Mouse (Mus musculus): ENCODE results near the gene 4930467E23Rik.
"Not testable (repeated sequence)": the region's sequence is repeated elsewhere in the genome, so short reads cannot be mapped to it uniquely, and the experiment has no call there.

4930467E23Rik gene

GRCm38 (mm10) chr8:19711171-19711860, 18.1 kb upstream of the 4930467E23Rik start:
- not testable (repeated sequence) for DNase-seq

DNA sequence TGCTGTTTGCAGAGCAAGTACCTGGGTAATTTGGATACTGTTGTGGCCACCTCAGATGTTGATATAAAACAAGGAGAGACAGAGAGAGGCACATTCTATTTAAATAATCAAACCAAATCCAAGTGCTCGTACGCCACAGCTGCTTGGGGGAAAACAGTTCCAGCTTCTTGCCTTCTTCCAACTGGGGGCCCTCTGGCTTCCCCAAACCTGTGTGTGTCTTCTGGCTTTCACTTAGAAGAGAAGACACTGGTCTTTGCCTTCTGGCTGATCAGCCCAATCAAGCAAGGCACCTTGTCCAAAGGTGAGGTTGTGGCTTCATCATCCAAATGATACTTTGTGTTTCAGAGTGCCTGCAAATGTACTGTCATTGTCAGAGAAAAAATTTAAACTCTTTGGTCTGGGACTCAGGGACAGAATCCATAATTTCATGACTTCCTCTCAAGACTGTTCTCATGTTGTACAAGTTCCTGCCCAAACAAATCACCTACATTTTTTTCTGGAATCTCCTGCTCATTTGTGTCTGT, 17.1 kb upstream of the 4930467E23Rik start:
- DNase-seq: not testable (repeated sequence)

DNA sequence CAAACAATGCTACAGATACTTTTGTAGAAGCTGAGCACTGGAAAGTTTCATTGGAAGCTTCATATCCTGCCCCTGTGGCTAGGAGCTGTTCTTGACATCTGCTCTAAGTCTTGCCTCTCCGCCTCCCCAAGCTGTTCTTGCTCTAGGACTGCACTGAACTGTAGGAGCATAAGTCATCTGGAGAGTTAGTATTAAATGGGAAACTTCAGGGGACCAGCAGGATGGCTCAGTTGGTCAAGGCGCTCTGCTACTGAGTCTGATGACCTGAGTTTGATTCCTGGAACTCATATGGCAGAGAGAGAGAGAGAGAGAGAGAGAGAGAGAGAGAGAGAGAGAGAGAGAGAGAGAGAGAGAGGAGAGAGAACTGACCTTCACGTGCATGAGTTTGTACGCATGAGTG, 16.6 kb upstream of the 4930467E23Rik start:
- not testable (repeated sequence) for DNase-seq

DNA sequence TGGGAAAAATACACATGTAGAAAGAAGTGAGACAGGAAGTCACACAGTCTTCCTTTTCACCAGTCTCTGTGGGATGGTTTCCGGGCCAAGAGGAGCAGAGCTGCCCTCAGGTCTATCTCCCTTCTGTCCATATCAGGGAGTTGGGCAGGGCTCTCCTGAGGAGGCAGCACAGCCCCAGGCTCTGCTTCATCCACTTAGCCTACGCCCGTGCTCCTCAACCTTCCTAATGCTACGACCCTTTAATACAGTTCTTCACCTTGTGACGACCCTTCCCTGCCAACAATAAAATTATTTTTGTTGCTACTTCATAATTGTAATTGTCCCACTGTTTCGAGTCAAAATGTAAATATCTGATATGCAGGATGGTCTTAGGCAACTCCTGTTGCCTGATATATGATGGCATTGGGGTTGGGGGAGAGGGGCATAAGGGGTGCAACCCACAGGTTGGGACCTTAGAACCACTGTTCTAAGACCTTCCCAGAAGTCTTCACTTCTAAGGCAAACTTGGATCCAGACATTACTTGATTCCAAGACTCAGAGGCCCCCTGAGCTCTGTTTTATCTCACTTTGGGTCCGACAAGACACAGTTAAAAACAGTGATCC, 16.0 kb upstream of the 4930467E23Rik start:
- not testable (repeated sequence) for DNase-seq

DNA sequence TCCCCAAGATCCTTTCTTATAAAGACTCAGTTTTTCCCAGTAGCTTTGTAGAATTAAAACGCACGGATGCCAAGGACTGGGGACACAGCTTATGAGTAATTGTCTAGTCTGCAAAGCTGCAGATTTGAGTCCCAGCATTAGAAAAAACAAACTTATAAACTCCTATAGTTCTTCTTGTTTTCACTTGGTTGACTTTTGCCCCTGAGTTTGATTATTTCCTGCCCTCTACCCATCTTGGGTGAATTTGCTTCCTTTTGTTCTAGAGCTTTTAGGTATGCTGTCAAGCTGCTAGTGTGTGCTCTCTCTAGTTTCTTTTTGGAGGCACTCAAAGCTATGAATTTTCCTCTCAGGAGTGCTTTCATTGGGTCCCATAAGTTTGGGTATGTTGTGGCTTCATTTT, 14.9 kb upstream of the 4930467E23Rik start:
- not testable (repeated sequence) for DNase-seq

GRCm38 (mm10) chr8:19715266-19715665, 14.1 kb upstream of the 4930467E23Rik start:
- DNase-seq: not testable (repeated sequence)

GRCm38 (mm10) chr8:19717851-19718250, 11.5 kb upstream of the 4930467E23Rik start:
- peak; percentile 57 for DNase-seq

DNA sequence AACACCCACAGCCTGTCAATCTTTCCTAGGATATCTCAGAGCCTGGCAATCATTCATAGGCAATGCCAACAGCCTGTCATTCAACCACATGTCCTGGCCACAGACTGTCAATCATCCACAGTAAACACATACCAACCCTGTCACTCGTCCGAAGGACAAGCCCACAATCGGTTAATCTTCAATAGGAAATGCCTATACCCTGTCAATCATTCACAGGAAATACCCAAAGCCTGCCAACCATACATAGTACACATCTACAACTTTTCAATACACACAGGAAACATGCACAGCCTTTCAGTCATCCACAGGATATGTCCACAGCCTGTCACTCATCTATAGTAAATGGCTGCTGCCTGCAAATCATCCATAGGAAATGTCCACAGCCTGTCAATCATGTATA, 9.9 kb upstream of the 4930467E23Rik start:
- DNase-seq: peak; percentile 94

- not testable (repeated sequence) for DNase-seq
Observed at GRCm38 (mm10) chr8:19724871-19725270, 4.5 kb upstream of the 4930467E23Rik start.

DNA sequence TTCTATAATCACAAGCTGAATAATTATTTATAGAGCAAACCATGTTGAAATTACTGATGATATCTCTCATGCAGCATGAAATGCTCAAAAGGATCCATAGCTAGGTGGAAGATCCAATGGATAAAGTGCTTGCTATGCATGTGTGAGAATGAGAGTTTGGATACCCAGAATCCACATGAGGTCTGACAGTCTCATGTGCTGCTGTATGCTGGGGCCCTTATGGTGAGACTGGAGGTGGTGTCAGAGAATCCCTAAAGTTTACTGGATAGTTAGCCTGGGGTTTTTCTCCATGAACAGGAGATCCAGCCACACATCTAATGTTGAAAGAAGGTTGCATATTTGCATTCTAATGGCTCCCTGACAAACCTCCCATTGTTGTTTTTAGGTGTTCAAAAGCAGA, 22.4 kb downstream of the 4930467E23Rik start:
- DNase-seq: peak; percentile 19

- DNase-seq: not testable (repeated sequence)
Observed at GRCm38 (mm10) chr8:19754178-19754577, 24.8 kb downstream of the 4930467E23Rik start.

- not testable (repeated sequence) for DNase-seq
Observed at GRCm38 (mm10) chr8:19754961-19755360, 25.6 kb downstream of the 4930467E23Rik start.

DNA sequence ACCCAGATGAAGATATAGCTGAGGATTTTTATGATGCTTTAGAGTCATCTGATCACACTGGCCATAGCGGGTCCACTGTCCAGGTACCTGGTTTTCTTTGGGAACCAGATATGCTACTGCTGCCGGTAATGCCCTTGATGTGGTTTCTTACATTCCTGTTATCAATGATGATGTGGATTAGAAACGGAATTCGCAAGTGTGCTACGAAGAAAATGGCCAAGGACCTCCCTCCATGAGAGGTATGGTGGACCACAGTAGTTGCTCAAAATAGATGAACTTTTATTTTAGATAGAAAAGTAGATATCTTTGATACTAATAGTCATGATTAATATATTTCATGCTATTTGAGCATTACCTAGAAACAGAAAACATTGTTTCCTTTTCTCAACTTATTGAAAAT, 32.3 kb downstream of the 4930467E23Rik start:
- not testable (repeated sequence) for DNase-seq

- DNase-seq: peak; percentile 35
Observed at GRCm38 (mm10) chr8:19762860-19763592, 33.6 kb downstream of the 4930467E23Rik start.

DNA sequence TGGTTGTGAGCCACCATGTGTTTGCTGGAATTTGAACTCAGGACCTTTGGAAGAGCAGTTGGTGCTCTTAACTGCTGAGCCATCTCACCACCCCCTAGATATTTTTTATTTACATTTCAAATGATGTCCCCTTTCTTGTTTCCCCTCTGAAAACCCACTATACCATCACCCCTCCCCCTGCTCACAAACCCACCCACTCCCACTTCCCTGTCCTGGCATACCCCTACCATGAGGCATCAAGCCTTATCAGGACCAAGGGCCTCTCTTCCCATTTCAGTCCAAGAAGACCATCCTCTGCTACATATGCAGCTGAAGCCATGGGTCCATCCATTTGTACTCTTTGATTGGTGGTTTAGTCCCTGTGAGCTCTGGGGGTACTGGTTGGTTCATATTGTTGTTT, 36.2 kb downstream of the 4930467E23Rik start:
- peak; percentile 22 for DNase-seq

DNA sequence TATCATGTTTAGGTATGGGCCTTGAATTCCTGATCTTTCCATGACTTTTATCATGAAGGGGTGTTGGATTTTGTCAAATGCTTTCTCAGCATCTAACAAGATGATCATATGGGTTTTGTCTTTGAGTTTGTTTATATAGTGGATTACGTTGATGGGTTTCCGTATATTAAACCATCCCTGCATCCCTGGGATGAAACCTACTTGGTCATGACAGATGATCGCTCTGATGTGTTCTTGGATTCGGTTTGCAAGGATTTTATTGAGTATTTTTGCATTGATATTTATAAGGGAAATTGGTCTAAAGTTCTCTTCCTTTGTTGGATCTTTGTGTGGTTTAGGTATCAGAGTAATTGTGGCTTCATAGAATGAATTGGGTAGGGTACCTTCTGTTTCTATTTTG, 44.1 kb downstream of the 4930467E23Rik start:
- not testable (repeated sequence) for DNase-seq

DNA sequence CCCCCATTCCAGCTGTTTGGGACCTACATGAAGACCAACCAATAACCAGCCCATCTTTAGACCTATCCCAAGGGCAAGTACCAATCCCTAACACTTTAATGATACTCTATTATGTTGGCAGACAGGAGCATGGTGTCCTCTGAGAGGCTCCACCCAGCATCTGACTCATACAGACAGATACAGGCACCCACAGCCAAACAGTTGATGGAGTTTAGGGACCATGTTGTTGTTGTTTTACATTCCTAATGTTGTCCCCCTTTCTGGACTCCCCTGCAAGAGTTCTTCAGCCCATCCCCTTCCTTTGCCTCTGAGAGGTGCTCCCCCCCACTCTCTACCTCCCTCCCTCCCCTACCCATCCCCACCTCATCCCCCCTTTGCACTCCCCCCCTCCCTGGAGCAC, 46.9 kb downstream of the 4930467E23Rik start:
- DNase-seq: peak; percentile 38

- DNase-seq: peak; percentile 11
Observed at GRCm38 (mm10) chr8:19777500-19777899, 48.1 kb downstream of the 4930467E23Rik start.

GRCm38 (mm10) chr8:19778126-19778525, 48.8 kb downstream of the 4930467E23Rik start:
- peak; percentile 59 for DNase-seq

DNA sequence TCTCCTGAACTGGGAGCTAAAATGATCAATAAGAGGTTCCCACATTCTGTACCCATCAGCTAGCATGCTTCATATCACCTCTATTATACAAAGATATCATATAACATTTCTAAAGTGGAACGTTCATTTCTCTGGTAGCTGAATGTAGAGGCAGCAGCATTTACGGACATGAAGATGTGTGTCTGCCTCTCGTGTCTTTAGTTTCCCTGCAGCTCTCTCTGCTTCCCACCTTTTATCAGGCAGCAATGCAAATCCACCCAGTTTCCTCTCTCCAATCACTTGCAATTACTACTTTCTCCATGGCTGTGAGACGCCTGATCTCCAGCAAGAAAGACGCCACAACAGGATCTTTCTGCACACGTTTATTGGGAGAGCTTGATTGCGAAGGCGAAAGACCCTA, 49.5 kb downstream of the 4930467E23Rik start:
- peak; percentile 19 for DNase-seq

- DNase-seq: not testable (repeated sequence)
Observed at GRCm38 (mm10) chr8:19780212-19780611, 50.8 kb downstream of the 4930467E23Rik start.

DNA sequence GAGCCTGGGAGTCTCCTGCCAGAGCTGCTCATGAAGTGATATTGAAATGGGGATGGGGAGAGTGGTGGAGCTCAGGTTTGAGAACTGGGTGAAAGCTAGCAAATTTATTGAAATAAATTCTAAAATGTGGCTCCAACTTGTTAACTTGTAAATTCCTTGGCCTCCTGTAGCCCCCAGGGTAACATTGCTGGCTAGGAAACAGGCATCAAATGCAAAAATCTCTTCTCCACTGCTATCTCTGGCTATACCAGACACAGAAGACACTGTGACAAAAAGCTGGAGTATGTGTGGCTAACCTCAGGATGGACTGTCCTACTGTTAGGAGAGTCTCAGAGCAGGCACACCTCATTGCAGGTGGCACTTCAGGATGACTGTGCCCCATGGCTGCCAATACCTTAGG, 51.3 kb downstream of the 4930467E23Rik start:
- not testable (repeated sequence) for DNase-seq

- peak; percentile 11 for DNase-seq
Observed at GRCm38 (mm10) chr8:19781328-19782114, 52.1 kb downstream of the 4930467E23Rik start.

Measured in kidney, adult 11 months (tissue).